Mouse (Mus musculus) induced T-regulatory cell, adult 2 months (primary cell): ENCODE results near the gene Maml1.

Source experiments
- DNase-seq: peaks from one replicate; pipeline ENCODE4 v3.0.0-alpha.2; 2012; ENCODE audit warnings: low read depth

Maml1 gene

DNA sequence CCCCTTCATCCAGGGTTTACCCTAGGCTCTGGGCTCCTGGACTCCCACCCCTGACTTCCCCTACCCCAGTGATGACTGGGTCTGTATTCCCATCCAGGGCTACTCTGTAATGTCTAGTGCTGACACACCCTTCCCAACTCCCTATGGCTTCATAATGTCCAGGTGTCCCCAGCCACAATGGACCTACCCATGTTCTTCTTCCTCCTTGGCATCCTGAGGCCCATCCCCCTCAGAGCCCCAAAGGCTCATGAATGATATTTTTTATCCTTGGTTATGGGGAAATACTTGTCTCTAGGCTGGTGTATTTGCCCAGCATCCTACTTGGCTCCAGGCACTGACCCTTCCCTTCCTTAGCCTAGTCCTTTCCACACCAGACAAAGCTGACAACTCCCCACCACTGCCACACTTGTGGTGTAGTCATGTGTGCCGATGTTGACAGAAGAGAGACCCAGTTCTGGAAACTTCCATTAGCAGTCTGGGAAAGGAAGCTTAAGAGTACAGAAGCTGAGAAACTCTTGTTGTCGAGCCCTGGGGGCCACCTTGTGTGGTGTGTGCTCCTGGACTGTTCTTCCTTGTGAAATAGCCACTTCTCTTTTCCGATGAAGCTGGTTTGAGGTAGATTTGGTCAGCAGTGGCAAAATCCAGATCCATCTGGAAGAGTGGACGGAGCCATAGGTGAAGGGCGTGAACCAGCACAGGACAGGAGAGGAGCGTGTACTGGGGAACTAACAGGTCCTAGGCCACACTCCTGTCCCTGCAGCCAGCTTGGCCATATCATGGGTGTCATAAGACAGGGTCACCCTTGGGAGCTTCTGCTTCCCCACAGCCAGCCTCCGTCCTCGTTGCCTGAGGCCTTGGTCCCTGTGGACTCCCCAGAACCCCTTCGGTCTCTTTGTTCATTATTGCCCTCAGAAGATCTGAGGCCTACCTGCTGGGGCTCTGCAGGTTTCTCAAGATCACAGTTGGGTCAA lies 53.0 kb downstream of the Maml1 start:
- DNase-seq = no peak

DNA sequence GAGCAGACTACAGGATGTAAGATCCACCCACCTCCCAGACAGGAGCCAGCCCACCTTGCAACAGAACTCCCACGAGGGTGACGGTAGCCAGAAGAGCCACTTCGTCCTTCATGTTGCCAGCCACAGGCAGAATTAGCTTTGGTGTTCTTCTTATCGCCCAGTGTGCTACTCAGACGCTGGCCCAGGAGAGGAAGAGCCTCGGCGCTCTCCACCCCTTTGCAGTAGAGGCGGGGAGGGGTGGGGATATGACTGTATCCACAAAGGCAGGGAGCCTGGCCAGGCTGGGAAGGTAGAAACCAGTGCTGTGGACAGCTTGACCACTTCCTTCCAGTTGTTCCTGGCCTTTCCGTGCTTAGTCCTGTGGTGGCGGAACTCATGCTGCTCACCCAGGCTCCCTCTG lies 53.8 kb downstream of the Maml1 start, which contains the start of gene Ltc4s:
Ltc4s (minus strand) TSS at position 293 of the 400 bp plus-strand sequence.
- DNase-seq = no peak

DNA sequence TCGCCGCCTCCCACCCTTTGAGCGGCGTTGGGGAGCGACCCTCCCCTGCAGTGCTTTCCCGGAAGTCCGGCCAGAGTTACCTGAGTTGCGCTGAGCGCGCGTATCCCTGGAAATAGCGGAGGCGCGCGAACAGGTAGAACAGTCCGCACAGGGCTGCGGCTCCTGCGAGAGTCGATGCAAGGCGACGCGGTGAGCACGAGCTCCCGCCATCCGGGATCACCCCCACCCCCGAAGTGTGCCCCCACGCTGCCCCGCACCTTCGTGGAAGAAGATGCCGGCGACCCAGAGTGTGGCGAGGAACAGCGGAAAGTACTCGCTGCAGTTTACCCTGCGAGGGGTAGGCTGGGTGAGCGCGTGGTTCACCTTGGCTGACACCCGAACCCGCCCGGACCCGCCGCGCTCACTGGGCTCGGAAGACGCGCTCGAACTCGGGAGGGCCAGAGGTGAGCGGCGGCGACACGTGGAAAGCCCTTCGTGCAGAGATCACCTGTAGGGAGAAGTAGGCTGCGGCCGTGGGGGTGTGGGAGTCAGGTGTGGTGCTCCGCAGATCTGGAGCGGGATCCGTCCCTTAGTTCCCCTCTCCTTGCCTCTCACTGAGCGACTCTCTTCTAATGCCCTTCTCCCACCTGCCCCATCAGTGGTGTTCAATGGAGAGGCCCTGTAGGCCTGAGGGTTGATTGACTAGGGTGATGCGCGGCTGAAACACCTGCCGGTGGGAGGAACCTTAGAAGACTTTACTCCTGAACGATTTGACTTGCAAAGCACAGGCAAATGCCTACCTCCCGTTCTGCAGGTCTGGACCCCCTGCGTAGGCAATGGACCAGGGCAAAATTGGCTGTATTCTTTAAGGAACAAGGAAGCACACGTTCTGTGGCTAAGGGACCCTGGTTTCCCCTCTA lies 54.9 kb downstream of the Maml1 start:
- DNase-seq = no peak

DNA sequence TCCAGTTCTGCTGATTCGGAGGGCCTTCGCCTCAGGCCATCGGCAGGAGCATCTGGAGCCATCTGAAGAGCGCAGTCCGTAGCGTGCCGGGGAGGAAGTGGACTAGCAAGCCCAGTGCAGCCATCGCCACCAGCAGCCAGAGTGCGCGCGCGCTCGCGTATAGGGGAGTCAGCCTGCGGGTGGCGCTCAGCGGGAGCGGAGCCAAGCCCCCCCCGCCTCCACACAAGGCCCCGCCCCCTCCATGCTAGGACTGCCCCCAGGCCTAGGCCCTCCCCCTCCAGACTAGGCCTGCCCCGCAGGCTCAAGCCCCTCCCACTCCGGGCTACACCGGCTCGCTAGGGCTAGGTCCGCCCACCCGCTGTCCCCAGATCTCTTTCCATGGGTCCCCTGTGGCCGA lies 55.6 kb downstream of the Maml1 start:
- peak; percentile 95 for DNase-seq

DNA sequence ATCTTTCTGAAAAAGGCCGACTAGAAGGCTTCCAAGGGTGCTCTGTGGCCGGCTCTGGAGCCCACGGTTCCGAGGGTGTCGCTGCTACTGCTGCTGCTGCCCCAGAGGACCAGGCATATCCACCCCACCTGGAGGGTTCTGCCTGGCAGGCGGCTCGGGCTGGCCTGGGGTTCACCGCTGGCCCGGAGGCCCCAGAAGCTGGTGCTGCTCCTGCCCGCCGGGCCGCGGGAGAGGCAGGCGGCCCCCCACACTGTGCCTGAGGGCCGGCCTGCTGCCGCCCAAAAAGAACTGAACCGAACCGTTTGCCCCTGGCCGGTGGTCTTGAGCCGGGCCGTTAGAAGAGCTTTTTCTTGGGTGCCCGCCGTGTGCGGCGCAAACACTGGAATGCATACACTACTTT lies 57.5 kb downstream of the Maml1 start:
- no peak for DNase-seq

DNA sequence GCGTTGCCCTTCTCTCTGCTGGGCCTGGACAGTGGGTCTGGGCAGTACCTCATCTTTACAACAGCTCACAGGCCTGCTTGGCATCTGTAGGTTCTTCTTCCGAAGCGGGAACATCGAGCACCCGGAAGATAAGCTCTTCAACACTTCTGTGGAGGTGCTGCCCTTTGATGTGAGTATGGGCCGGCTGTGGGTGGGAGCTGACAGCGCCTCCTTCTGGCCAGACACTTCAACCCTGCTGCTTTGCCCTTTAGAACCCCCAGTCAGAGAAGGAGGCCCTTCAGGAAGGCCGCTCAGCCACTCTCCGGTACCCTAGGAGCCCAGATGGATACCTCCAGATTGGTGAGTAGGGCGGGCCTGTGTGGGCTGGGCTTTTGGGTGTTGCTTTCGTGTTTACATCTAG lies 58.1 kb downstream of the Maml1 start:
- DNase-seq = peak; percentile 58

DNA sequence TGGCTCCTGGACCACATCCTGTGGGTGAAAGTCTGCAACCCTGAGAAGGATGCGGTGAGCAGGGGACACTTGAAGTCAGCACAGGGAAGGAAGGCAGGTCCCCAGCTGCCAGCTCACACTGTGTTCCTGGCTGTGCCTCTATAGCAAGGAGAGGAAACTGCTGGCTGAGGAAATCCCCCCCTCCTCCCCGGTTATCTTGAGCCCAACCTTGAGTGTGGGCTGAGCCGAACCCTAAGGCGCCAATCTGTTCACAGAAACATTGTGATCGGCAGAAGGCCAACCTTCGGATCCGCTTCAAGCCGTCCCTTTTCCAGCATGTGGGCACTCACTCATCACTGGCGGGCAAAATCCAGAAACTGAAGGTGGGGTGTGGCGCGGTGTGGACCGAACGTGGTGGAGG lies 59.1 kb downstream of the Maml1 start:
- peak; percentile 37 for DNase-seq

DNA sequence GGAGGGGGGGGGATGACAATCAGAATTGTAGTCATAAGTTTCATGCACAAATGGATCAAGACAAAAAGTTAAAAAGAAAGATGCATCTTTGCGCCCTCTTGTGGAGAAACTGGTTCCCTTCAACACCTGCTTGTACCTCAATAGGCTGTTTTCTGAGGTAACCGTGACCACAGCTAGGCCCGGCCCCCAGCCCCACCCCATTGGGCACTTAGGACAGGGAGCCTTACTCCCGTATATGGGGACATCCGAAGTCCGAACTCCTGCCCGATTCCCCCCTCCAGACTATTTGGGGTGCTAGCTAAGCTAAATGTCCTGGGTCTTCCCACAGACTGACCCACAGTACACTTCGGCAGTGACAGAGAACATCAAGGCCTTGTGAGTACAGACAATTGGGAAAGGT lies 60.7 kb downstream of the Maml1 start:
- peak; percentile 93 for DNase-seq

DNA sequence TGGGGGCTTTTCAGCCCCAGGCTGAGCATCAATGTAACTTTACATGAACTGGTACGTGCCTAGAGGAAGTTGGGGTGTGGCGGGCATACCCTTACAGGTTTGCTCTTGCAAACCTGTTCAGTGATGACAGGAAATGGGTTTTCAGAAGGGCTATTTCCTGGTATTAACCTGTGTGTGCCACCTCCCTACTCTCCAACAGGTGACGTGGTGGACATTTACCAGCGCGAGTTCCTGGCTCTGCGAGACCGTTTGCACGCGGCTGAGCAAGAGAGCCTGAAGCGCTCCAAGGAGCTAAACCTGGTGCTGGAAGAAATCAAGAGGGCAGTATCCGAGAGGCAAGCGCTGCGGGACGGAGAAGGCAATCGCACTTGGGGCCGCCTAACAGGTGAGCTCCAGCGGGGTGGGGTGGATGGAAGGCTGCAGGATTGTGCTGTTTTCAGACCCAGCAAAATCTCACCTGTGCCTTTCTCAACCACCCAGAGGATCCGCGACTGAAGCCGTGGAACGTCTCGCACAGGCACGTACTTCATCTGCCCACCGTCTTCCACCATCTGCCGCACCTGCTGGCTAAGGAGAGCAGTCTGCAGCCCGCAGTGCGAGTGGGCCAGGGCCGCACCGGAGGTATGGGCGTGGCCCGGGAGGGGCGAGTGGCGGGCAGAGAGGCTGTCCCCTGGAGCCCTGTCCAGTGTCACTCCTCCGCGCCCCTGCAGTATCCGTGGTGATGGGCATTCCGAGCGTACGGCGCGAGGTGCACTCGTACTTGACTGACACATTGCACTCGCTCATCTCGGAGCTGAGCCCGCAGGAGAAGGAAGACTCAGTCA lies 61.4 kb downstream of the Maml1 start:
- peak; percentile 48 for DNase-seq

DNA sequence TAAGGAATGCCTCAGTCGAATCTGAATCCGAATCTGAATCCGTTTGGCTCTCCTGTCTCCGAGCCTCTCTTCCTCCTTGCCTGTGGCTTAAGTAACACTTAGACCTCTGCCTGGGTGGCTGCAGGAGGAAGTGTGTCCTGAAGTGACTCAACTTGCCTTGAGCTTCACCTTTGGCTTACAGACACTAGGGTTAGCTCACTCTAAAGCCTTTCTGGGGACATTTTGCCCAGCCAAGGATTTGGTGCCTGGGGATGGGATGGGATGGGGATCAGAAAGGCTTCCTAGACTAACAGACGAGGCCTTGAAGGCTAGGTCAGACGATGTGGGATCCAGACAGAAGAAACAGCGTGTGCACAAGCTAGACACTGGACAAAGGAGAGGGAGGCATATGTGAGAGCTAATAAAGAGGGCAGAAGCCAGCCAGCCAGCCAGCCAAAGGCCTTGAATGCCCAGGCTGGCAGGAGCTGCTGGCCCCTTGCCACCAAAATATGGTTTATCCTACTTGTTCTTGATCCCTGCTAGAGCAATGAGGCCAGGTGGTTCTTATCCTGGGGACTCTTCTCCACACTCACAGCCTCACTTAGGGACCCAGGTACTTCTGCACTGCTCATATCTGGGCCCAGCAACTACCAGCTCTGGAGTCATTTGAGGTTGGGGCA lies 62.7 kb downstream of the Maml1 start:
- no peak for DNase-seq

DNA sequence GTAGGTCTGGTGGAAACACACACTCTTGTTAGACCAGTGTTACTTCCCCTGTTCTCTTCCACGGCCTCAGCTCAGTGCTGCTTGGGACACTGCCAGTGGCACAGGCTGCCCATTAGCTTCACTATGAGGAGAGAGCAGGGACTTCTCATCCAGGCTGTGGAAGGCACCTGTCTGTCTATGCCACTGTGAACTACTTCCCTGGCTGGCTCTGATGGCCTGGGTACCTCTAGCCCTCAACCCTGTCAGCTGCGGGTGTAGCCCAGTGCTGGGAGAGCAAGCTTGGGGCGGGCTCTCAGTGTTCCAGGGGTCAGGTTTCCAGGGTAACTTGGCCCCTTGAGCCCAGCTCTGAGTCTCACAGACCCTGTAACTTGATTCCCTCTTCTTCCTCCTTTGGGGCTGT lies 63.3 kb downstream of the Maml1 start:
- DNase-seq = no peak

DNA sequence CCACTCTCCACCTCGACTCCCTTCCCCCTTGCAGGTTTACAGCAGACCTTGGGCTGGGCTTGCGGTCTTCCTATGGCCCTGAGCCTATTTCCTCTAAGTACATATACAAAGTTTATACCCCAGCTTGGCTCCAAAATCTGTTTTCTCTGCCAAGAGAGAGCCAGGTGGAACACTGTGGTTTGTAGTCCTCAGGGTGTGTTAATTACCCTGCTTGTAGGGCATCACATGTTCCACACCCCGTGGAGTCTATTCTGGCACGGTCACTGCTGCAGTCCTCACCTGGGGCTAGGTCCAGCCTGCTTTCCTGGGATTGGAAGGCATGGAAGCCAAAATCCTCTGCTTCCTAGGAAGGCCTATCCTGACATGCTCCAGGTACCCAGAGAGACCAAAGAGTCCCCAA lies 64.4 kb downstream of the Maml1 start:
- no peak for DNase-seq

DNA sequence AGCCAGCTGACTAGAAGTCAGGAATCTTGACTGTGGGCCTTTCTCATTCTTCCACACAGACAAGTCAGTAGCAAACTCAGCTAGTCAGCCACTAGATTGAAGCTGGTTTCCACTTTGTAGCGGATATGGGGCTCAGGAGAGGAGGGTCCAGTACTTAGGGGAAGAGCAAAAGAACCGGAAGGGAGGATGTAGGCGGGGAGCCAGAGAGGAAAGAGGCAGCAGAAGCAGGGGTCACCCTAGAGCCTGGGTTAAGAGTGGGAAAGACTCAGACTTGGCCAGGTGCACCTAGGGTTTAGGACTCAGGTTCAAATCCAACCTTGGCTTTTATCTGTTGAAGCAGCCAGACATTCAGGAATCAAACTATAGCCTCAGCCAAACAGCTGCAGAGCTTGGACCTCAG lies 64.9 kb downstream of the Maml1 start:
- DNase-seq = peak; percentile 25

DNA sequence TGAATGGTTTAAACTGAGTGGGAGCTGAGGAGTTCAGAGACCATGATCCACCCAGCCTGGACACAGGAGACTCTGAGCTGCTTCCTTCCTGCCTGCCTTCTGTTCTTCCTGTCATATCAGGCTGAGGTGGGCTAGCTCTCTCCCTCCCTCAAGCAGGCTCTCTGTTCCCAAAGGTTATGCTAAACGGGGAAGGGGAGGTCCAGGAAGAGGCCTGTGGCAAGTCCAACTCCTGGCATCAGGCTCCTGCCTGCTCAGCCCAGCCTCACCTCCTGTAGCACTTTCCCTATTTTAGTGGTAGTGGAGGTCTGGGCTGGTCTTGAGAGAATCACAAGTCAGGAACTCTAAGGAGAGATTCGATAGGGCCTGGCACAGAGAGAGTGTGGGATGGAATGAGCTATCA lies 65.7 kb downstream of the Maml1 start:
- peak; percentile 34 for DNase-seq

DNA sequence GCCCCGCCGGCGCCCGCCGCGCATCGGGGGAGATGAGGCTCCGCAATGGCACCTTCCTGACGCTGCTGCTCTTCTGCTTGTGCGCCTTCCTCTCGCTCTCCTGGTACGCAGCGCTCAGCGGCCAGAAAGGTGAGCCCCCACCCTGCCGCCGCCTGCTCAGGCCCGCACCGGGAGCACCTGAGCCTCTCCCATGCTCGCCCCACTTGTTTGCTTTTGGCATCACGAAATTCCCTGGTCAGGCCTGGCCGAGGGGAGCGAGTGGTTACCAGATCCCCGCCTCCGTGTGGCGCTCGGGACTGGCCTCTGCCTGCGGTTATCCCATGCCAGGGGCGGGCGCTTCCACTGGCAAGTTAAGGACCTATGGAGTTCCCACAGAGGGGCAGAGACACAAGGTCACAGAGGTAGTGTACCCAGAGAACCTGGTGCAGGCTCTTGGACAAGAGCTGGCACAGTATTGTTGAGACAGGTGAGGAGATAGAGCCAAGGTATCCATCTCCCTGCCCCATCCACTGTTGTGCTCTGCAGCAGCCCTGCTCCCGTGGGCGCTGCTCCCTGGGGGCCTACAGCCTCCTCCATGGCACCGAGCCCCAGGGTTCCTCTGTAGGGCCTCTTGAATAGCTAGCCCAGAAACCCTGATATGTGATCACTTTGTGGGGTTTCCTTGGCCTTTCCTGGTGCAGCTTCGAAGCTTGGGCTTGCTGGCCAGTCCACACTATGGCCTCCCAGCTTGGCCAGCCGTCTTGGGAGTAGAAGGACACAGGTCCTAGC lies 66.3 kb downstream of the Maml1 start:
- peak; percentile 47 for DNase-seq

DNA sequence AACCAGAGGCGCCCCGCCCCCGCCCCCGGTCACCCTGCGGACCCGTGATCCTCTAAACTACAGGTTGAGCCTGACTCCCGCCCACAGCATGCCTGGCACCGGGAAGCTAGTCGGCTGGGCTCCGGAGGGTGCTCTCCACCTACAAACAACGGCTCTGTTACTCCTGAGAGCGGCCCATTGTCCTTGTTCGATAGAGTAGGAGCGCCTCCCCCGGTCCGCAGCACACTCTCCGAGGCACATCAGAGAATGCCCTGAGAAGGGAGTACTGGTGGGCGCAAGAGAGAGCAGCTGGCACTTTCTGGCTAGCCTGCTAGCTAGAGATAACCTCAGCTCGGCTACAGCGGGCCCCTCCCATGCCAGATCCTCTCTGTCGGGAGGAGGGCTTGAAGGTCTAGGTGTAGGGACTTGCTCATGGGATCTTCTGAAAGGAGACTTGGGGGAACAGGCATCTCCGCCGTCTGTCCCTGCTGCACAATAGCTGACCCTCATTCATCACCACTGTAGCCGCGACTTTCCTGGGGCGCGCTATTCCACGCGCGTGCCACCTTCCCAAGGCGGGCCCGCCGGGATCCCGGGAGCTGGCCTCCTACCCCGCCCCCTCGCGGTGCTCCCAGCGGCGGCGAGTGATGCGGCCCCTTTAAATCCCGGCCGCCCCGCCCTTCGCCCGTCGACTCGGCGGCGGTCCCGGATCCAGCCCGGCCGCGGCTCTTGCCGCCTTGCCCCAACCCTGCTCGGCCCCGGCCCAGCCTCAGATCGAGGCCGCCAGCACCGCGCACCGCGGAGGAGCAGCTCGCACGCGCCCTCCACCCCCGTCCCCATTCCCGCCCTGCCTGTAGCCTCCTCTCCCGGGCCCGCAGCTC lies 67.2 kb downstream of the Maml1 start:
- peak; percentile 74 for DNase-seq

DNA sequence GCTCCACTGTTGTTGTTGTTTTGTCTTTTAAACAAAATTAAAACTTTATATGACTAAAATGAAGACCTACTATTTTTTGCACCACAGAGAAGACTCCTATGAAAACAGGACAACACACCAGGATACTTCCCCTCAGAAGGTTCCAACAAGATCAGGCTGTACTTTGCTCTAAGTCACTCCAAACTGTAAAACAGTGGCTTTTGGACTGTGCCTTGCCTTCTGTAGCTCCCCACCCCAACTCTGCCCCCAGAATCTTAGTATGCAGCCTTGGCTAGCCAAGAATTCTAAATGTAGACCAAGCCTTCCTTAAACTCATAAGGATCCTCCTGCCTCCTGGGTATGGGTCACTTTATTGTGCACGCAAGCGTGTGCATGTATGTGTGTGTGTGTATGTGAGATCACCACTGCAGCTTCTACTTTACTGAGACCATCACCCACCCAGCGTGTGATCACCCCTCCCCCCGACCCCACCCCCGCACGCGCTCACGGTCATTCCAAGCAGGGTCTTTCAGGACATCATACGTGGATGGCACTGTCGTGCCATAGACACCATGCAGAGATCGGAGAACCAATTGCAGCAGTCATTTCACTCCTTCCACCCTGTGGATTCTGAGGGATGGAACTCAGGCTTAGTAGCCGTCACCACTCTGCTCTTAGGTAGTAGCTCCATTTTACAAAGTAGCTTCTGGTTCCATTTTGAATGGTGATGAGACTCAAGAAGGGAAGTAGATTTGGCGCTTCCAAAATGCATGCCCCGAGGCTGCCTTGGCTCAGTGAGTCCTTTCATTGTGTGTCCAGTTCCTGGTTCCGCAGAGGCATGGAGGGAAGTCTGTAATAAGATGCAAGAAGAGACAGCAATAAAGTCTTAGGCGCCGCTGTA lies 68.1 kb downstream of the Maml1 start:
- no peak for DNase-seq

DNA sequence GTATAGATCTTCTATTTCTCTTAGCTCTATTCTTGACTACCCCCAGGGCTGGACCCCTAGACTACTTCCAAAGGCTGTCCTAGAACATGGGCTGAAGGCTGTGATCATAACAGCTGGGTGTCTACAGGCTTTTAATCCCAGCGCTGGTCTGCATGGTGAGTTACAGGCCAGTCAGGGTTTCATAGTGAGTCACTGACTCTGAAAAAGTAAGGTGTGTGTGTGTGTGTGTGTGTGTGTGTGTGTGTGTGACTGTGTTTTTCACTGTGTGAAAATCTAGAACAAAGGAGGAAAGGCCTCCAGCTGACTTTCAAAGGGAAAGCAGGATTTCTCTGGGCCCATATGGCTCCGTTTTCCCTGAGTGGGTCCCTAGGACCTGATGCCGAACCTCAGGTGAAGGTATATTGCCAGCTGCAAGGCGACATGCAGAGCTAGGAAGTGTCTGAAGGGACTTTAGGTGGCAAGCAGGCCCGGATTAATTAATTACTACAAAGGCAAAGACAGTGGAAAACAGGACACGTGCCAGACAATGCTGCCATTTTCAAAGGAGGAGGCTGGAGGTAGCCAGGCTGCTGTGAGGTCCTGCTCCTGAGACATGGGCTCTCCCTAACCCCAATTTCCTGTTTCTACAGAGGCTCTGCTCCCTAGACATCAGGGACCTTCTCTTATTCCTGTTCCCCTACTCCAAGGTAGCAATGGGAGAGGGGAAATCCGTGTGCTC lies 69.4 kb downstream of the Maml1 start:
- no peak for DNase-seq
